Mouse (Mus musculus) kidney, adult 2 months (tissue): ENCODE measurements around the gene Gng12.

Experiments
- CTCF ChIP-seq: fragments of 200-500 bp; conservative IDR thresholded peaks from 2 replicates; pipeline ENCODE4 v1.5.1; 2011; ENCODE audit warnings: low read depth, mild to moderate bottlenecking, control low read depth, low read length, moderate library complexity, mixed read lengths; ENCODE audit not compliant: insufficient read depth, insufficient read length
- POLR2A ChIP-seq: fragments of 200-500 bp; IDR thresholded peaks from one replicate; pipeline ENCODE4 v1.6.1; 2011; ENCODE audit warnings: low read depth, low read length, control low read depth

DNA sequence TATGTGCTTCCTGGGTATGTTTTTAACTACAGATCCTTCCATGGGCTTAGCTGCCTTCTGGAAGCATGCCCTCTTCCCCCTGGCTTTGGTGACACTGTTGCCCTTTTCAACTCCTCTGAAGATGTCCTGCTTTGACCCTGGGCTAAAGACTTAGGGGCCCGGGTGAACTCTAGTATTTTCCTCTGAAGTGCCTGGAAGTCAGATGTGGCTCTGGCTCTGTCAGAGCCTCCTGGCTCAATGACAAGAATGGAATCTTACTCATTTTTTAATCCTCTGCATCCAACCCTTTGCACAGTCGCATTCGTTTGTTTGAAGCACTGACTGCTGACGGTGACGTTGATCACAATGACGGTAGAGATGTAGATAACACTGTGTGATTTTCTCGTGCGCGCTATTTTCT lies 96.0 kb downstream of the Gng12 start:
- TF ChIP-seq CTCF, result no peak
- TF ChIP-seq POLR2A, result no peak
